Mouse (Mus musculus) forebrain, embryonic 16.5 days (tissue): ENCODE data around the gene Rcc1. TPM values are rescaled to one million over a fixed set of nuclear protein-coding genes. Genes with fewer than 3 reads are reported as not detected.

Source experiments
- ATAC-seq: fragments of 200-750 bp; cut with Nextera tagmentation; 2 replicates; pipeline ENCODE4 v1.8.0; 2017; ENCODE audit warnings: mild to moderate bottlenecking, moderate library complexity
- H3K27ac ChIP-seq: fragments of 300-500 bp; sonication (generic); 2 replicates; pipeline ENCODE4 v1.5.1; 2014; ENCODE audit warnings: low read length, control low read depth
- H3K27me3 ChIP-seq: fragments of 300-500 bp; sonication (generic); replicated peaks from 2 replicates; pipeline ENCODE4 v1.6.1; 2014; ENCODE audit warnings: low read length; ENCODE audit not compliant: control insufficient read depth, insufficient read depth
- H3K36me3 ChIP-seq: fragments of 300-500 bp; sonication (generic); 2 replicates; pipeline ENCODE4 v1.6.1; 2014; ENCODE audit not compliant: control insufficient read depth, insufficient read depth
- H3K4me1 ChIP-seq: fragments of 300-500 bp; sonication (generic); replicated peaks from 2 replicates; pipeline ENCODE4 v1.6.1; 2014; ENCODE audit warnings: low read length; ENCODE audit not compliant: control insufficient read depth, insufficient read depth
- H3K4me2 ChIP-seq: fragments of 300-500 bp; sonication (generic); 2 replicates; pipeline ENCODE4 v1.6.1; 2014; ENCODE audit warnings: mild to moderate bottlenecking, low read length, control low read depth
- H3K4me3 ChIP-seq: fragments of 300-500 bp; sonication (generic); replicated peaks from 2 replicates; pipeline ENCODE4 v1.5.1; 2014; ENCODE audit warnings: mild to moderate bottlenecking, low read length, control low read depth
- H3K9ac ChIP-seq: fragments of 300-500 bp; sonication (generic); replicated peaks from 2 replicates; pipeline ENCODE4 v1.6.1; 2014; ENCODE audit warnings: low read depth, low read length, control low read depth
- H3K9me3 ChIP-seq: fragments of 300-500 bp; sonication (generic); 2 replicates; pipeline ENCODE4 v1.6.1; 2016; ENCODE audit warnings: low read length; ENCODE audit not compliant: control insufficient read depth
- WGBS: fragments of 180-500 bp; shearing (Covaris S2); extraction: QIAGEN DNeasy Blood & Tissue Kit; methylation state at CpG from one replicate; pipeline ENCODE4 v1.1.7; 2014; 5-methylcytosine and 5-hydroxymethylcytosine counted together
- polyA plus RNA-seq: library from polyadenylated mRNA; unstranded; fragments of >200 nt; fragmentation: Nextera tagmentation; extraction: Ambion mirVana; gene quantifications from 2 replicates; pipeline ENCODE4 v1.2.1, GENCODE M21; 2015

The Rcc1 gene
- polyA plus RNA-seq, 1 experiment from 2014 or later: 51.3 TPM

GRCm38 (mm10) chr4:132386846-132387245 is 33.4 kb upstream of the Rcc1 start:
- H3K4me1 ChIP-seq: no peaks in the 10 kb centered on the region
- H3K9ac ChIP-seq: no peak overlapping the region
- H3K4me2 ChIP-seq: no peak overlapping the region
- WGBS: 92% methylated on average over 7 of the region's 7 CpGs
- H3K36me3 ChIP-seq: no peaks in the 10 kb centered on the region
- no peaks in the 10 kb centered on the region for H3K27me3 ChIP-seq
- no peaks in the 10 kb centered on the region for H3K9me3 ChIP-seq
- ATAC-seq: no peak
- no peak overlapping the region for H3K4me3 ChIP-seq
- no peak overlapping the region for H3K27ac ChIP-seq

- H3K27ac ChIP-seq: no peak overlapping the region
Observed at GRCm38 (mm10) chr4:132385771-132386410, 32.5 kb upstream of the Rcc1 start.

GRCm38 (mm10) chr4:132383455-132383854 is 30.1 kb upstream of the Rcc1 start:
- no peak for ATAC-seq
- Histone ChIP-seq H3K9me3 (no peaks in the 10 kb centered on the region), H3K4me1 (no peaks in the 10 kb centered on the region), H3K27ac (no peak overlapping the region), H3K36me3 (no peaks in the 10 kb centered on the region), H3K9ac (no peak overlapping the region), H3K4me2 (no peak overlapping the region), H3K4me3 (no peak overlapping the region), H3K27me3 (no peaks in the 10 kb centered on the region)
- 97% methylated on average over 3 of the region's 3 CpGs for WGBS

More at GRCm38 (mm10) chr4:132385771-132386410, 32.5 kb upstream of the Rcc1 start:
- Histone ChIP-seq H3K27me3 (no peaks in the 10 kb centered on the region), H3K4me3 (no peak overlapping the region), H3K9me3 (no peaks in the 10 kb centered on the region), H3K36me3 (no peaks in the 10 kb centered on the region), H3K4me2 (no peak overlapping the region), H3K4me1 (no peaks in the 10 kb centered on the region), H3K9ac (no peak overlapping the region)
- WGBS: 90% methylated on average over 8 of the region's 8 CpGs
- no peak for ATAC-seq

- no peaks in the 10 kb centered on the region for H3K27me3 ChIP-seq
- no peaks in the 10 kb centered on the region for H3K36me3 ChIP-seq
- WGBS: 87% methylated on average over 4 of the region's 4 CpGs
- no peaks in the 10 kb centered on the region for H3K4me1 ChIP-seq
- no peak overlapping the region for H3K4me3 ChIP-seq
- H3K27ac ChIP-seq: no peak overlapping the region
- no peaks in the 10 kb centered on the region for H3K9me3 ChIP-seq
- no peak overlapping the region for H3K4me2 ChIP-seq
- ATAC-seq: no peak
- no peak overlapping the region for H3K9ac ChIP-seq
Observed at GRCm38 (mm10) chr4:132382296-132382695, 28.9 kb upstream of the Rcc1 start.

- WGBS: 99% methylated on average over 2 of the region's 2 CpGs
- Histone ChIP-seq H3K36me3 (no peaks in the 10 kb centered on the region), H3K9me3 (no peaks in the 10 kb centered on the region), H3K4me1 (no peaks in the 10 kb centered on the region), H3K9ac (no peak overlapping the region), H3K4me3 (no peak overlapping the region), H3K27me3 (no peaks in the 10 kb centered on the region), H3K4me2 (no peak overlapping the region), H3K27ac (no peak overlapping the region)
- no peak for ATAC-seq
Observed at GRCm38 (mm10) chr4:132380965-132381616, 27.7 kb upstream of the Rcc1 start.

GRCm38 (mm10) chr4:132373820-132374219 is 20.4 kb upstream of the Rcc1 start:
- peaks cover 3% of the 10 kb centered on the region for H3K36me3 ChIP-seq
- H3K9ac ChIP-seq: no peak overlapping the region
- 100% methylated on average over 1 of the region's 1 CpGs for WGBS
- no peak overlapping the region for H3K27ac ChIP-seq
- ATAC-seq: no peak
- no peak overlapping the region for H3K4me3 ChIP-seq
- H3K9me3 ChIP-seq: no peaks in the 10 kb centered on the region
- H3K27me3 ChIP-seq: no peaks in the 10 kb centered on the region
- H3K4me2 ChIP-seq: no peak overlapping the region
- no peaks in the 10 kb centered on the region for H3K4me1 ChIP-seq

GRCm38 (mm10) chr4:132369953-132370750 is 16.7 kb upstream of the Rcc1 start:
- H3K4me3 ChIP-seq: no peak overlapping the region
- 81% methylated on average over 8 of the region's 8 CpGs for WGBS
- H3K27me3 ChIP-seq: no peaks in the 10 kb centered on the region
- no peaks in the 10 kb centered on the region for H3K4me1 ChIP-seq
- H3K4me2 ChIP-seq: no peak overlapping the region
- no peak for ATAC-seq
- H3K27ac ChIP-seq: no peak overlapping the region
- H3K9me3 ChIP-seq: no peaks in the 10 kb centered on the region
- H3K9ac ChIP-seq: no peak overlapping the region
- H3K36me3 ChIP-seq: peaks cover 13% of the 10 kb centered on the region

GRCm38 (mm10) chr4:132367480-132368201 is 14.2 kb upstream of the Rcc1 start:
- Histone ChIP-seq H3K4me3 (no peak overlapping the region), H3K27me3 (no peaks in the 10 kb centered on the region), H3K4me2 (no peak overlapping the region), H3K27ac (no peak overlapping the region), H3K36me3 (peaks cover 19% of the 10 kb centered on the region), H3K9me3 (no peaks in the 10 kb centered on the region), H3K9ac (no peak overlapping the region), H3K4me1 (no peaks in the 10 kb centered on the region)
- no peak for ATAC-seq
- 93% methylated on average over 18 of the region's 18 CpGs for WGBS
